In genomic region chr1:58294730-58295129, GRCm38 (mm10) we compare ENCODE assay signal across 21 mouse cellular contexts. TPM values are rescaled to one million over a fixed set of nuclear protein-coding genes. Genes with fewer than 3 reads are reported as not detected.
"Had no signal": no experiment of that assay in that cellular context is flagged by ENCODE, and none has a peak within 500 bp of the region (broad histone marks: within the 10 kb centered on the region; RNA-seq: fewer than 3 reads in every experiment).

No protein-coding gene starts in this region.

- ATAC-seq: hindbrain, postnatal 0 days; intestine, embryonic 16.5 days had no signal

- DNase-seq: gastrocnemius, adult 2 months; gastrocnemius, postnatal 10 days; gastrocnemius, postnatal 25 days; heart, adult 18-20 months; heart, postnatal 14 days; heart, postnatal 36 days; kidney, adult 11 months; kidney, adult 2 months; kidney, adult 9 months; kidney, postnatal 14 days; kidney, postnatal 36 days; layer of hippocampus, adult 9-11 months; layer of hippocampus, postnatal 36 days; left cerebral cortex, postnatal 4 days had no signal

RNA-seq across cellular contexts. Expression of gene Aox2, which starts 16.6 kb away (rescaled TPM):
- total RNA-seq: gastrocnemius, postnatal 25 days; heart, postnatal 36 days; hematopoietic stem cell, adult 5-6 weeks; hindbrain, postnatal 0 days; layer of hippocampus, adult 18-20 months; layer of hippocampus, postnatal 14 days; layer of hippocampus, postnatal 36 days; left cerebral cortex, adult 18-20 months; left cerebral cortex, postnatal 25 days; left cerebral cortex, postnatal 4 days had no signal
